Comparison of ENCODE assay signal across 9 mouse cellular contexts in genomic region chrX:18163917-18164624, GRCm38 (mm10). TPM values are rescaled to one million over a fixed set of nuclear protein-coding genes. Genes with fewer than 3 reads are reported as not detected.
DNase-seq lines count a peak whose midpoint lies in the region; ATAC-seq and TF ChIP-seq lines count a peak whose summit lies in the region.
"Had no signal": no experiment of that assay in that cellular context is flagged by ENCODE, and none has a peak within 500 bp of the region (broad histone marks: within the 10 kb centered on the region; RNA-seq: fewer than 3 reads in every experiment).

No protein-coding gene starts in this region.

- no peaks in the 10 kb centered on the region for H3K4me1 ChIP-seq in heart, postnatal 0 days (ENCODE audit: control insufficient read depth, insufficient read depth)
- H3K4me1 ChIP-seq in spleen, adult 2 months (ENCODE audit: control insufficient read depth, insufficient read depth, insufficient read length): no peaks in the 10 kb centered on the region

- no peak for TF ChIP-seq POLR2A in spleen, adult 2 months (IDR thresholded peaks at IDR 0.05; ENCODE audit: low read depth, low read length)

- peak overlapping the region; percentile 81 for H3K4me3 ChIP-seq in heart, postnatal 0 days (ENCODE audit: low read depth, low read length)
- peak overlapping the region; percentile 87 for H3K4me3 ChIP-seq in macrophage (ENCODE audit: inconsistent target)
- H3K4me3 ChIP-seq in spleen, adult 2 months (ENCODE audit: extremely low read depth, insufficient read depth, insufficient read length): peak overlapping the region; percentile 91

- peak overlapping the region; percentile 97 for H3K9ac ChIP-seq in heart, postnatal 0 days (replicated peaks; ENCODE audit: low read depth, low read length)

- no peaks in the 10 kb centered on the region for H3K36me3 ChIP-seq in heart, postnatal 0 days (replicated peaks; ENCODE audit: control insufficient read depth, insufficient read depth, low read length)
- H3K36me3 ChIP-seq in macrophage (ENCODE audit: inconsistent target): no peaks in the 10 kb centered on the region
- no peaks in the 10 kb centered on the region for H3K36me3 ChIP-seq in spleen, adult 2 months (ENCODE audit: control insufficient read depth, insufficient read depth, low read length)

- WGBS in heart, postnatal 0 days: 3% methylated on average over 10 of the region's 10 CpGs
- WGBS in macrophage (ENCODE audit: missing documents): 1% methylated on average over 10 of the region's 10 CpGs
- WGBS in spleen, adult 2 months: 2% methylated on average over 10 of the region's 10 CpGs

- peak overlapping the region; percentile 99 for H3K27ac ChIP-seq in heart, postnatal 0 days (ENCODE audit: low read depth)
- H3K27ac ChIP-seq in macrophage: peak overlapping the region; percentile 78
- peak overlapping the region; percentile 99 for H3K27ac ChIP-seq in spleen, adult 2 months (ENCODE audit: insufficient read depth, low read length)

- H3K9me3 ChIP-seq in heart, postnatal 0 days (replicated peaks; ENCODE audit: control insufficient read depth, low read length): no peaks in the 10 kb centered on the region

- ATAC-seq in heart, postnatal 0 days (ENCODE audit: insufficient read depth, low read depth): no peak

- H3K79me2 ChIP-seq in macrophage (ENCODE audit: inconsistent target): peaks cover 58% of the 10 kb centered on the region

- peak; percentile 61 for DNase-seq in CD4-positive helper T cell, adult 2 months (ENCODE audit: low read depth, low spot score)
- peak; percentile 19 for DNase-seq in MN1 (ENCODE audit: low spot score)
- peak; percentile 47 for DNase-seq in embryo, embryonic 9.5 days (ENCODE audit: extremely low spot score)
- DNase-seq in heart, postnatal 0 days (ENCODE audit: low spot score): peak; percentile 31
- DNase-seq in kidney, postnatal 25 days: peak; percentile 12 to 72
- DNase-seq in spleen, adult 2 months (ENCODE audit: low read depth in 1 of 2, low spot score in 2 of 2): peak in 1 of 2 experiments; percentile 3
- no peak for DNase-seq in layer of hippocampus, adult 9-11 months

- TF ChIP-seq CTCF in heart, postnatal 0 days (IDR thresholded peaks at IDR 0.05; ENCODE audit: low read depth): no peak
- no peak for TF ChIP-seq CTCF in spleen, adult 2 months (IDR thresholded peaks at IDR 0.05; ENCODE audit: extremely low read depth, insufficient read depth, insufficient read length, insufficient replicate concordance)

- peak overlapping the region; percentile 72 for H3K4me2 ChIP-seq in heart, postnatal 0 days (ENCODE audit: low read depth, low read length)

- no peak for TF ChIP-seq EP300 in heart, postnatal 0 days (IDR thresholded peaks at IDR 0.05; ENCODE audit: low read depth)

- H3K27me3 ChIP-seq in heart, postnatal 0 days (ENCODE audit: control insufficient read depth, insufficient read depth, low read length): no peaks in the 10 kb centered on the region
- H3K27me3 ChIP-seq in spleen, adult 2 months (ENCODE audit: control insufficient read depth, insufficient read depth, low read length): no peaks in the 10 kb centered on the region

RNA-seq across cellular contexts. Expression of gene Kdm6a, which starts 1.7 kb away (rescaled TPM):
- 39.4 and 52.1 TPM in 2 replicates for total RNA-seq in heart, postnatal 0 days (2014; rRNA removed; ENCODE audit: low replicate concordance)
- polyA plus RNA-seq in heart, postnatal 0 days (2015; fragmentation: Nextera tagmentation; extraction: Ambion mirVana): 12.0 and 12.4 TPM in 2 replicates
- 100 to 1,000 TPM in 21 of 26 experiments, 10 to 100 TPM in 5; 29.8 to 294 (median 185) TPM for total RNA-seq in macrophage (2018; cell fraction: chromatin; rRNA removed)
- total RNA-seq in macrophage (2018; cell fraction: cytosol; rRNA removed): 10 to 100 TPM; 12.0 to 70.0 (median 53.0) TPM
- total RNA-seq in macrophage (2018; cell fraction: nucleus; rRNA removed): 100 to 1,000 TPM in 18 of 26 experiments, 10 to 100 TPM in 8; 30.4 to 184 (median 134) TPM
- 24.7 to 32.8 TPM (median 31.8 TPM) in 3 replicates for polyA plus RNA-seq in macrophage (2018)
- polyA plus RNA-seq in spleen, adult 2 months (2012; rRNA removed): 6.8 and 7.6 TPM in 2 replicates

RNA-seq across cellular contexts. Expression of gene Dusp21, which starts 18.4 kb away (rescaled TPM):
- total RNA-seq in heart, postnatal 0 days (2014; rRNA removed; ENCODE audit: low replicate concordance): not detected in 2 replicates
- not detected in 2 replicates for polyA plus RNA-seq in heart, postnatal 0 days (2015; fragmentation: Nextera tagmentation; extraction: Ambion mirVana)
- total RNA-seq in macrophage (2018; cell fraction: chromatin; rRNA removed): not detected
- not detected for total RNA-seq in macrophage (2018; cell fraction: cytosol; rRNA removed)
- total RNA-seq in macrophage (2018; cell fraction: nucleus; rRNA removed): not detected
- polyA plus RNA-seq in macrophage (2018): not detected in 3 replicates
- not detected in 2 replicates for polyA plus RNA-seq in spleen, adult 2 months (2012; rRNA removed)
- total RNA-seq: layer of hippocampus, postnatal 25 days had no signal
